Mouse (Mus musculus): ENCODE results near the gene Olfr811.

Olfr811 gene

GRCm38 (mm10) chr10:129804296-129804695 is at the start of gene Olfr811:
Gene Olfr811, minus strand, starts transcription at chr10:129804396.
- DNase-seq: no peak

- DNase-seq: no peak
These were observed 43.1 kb upstream of the Olfr811 start for GRCm38 (mm10) chr10:129847343-129847742.

GRCm38 (mm10) chr10:129845994-129846393 is 41.8 kb upstream of the Olfr811 start, which contains the start of gene Olfr812:
Gene Olfr812, minus strand, starts transcription at chr10:129846094.
- no peak for DNase-seq

- no peak for DNase-seq
These were observed 9.4 kb downstream of the Olfr811 start, which contains the start of gene Olfr810 for GRCm38 (mm10) chr10:129794817-129795216. Gene Olfr810, minus strand, starts transcription at chr10:129794917.

- no peak for DNase-seq
These were observed 26.1 kb downstream of the Olfr811 start for GRCm38 (mm10) chr10:129778123-129778522.

GRCm38 (mm10) chr10:129774338-129774737 is 29.9 kb downstream of the Olfr811 start, which contains the start of gene Olfr809:
Gene Olfr809, plus strand, starts transcription at chr10:129774638.
- DNase-seq: no peak

GRCm38 (mm10) chr10:129765182-129765581 is 39.0 kb downstream of the Olfr811 start, which contains the start of gene Olfr808:
Gene Olfr808, plus strand, starts transcription at chr10:129765482.
- DNase-seq: no peak

- DNase-seq: no peak
These were observed 46.5 kb downstream of the Olfr811 start, which contains the start of gene Olfr807 for GRCm38 (mm10) chr10:129757693-129758092. Gene Olfr807, minus strand, starts transcription at chr10:129757793.

All from kidney, postnatal 4 days (tissue).